Mouse (Mus musculus): Measurements from ENCODE around the gene Mrm1. TPM values are rescaled to one million over a fixed set of nuclear protein-coding genes. Genes with fewer than 3 reads are reported as not detected.

Mrm1 gene
- total RNA-seq, 2 experiments from 2014 or later: 27.2 to 65.4 TPM

GRCm38 (mm10) chr11:84817362-84817761, 2.0 kb downstream of the Mrm1 start:
- ATAC-seq (replicated peaks; ENCODE audit: low FRiP score, poor library complexity, severe bottlenecking): no peak

- ATAC-seq (replicated peaks; ENCODE audit: low FRiP score, poor library complexity, severe bottlenecking): peak; percentile 37; the same call in 1 of the 2 replicates
Observed at GRCm38 (mm10) chr11:84813724-84814510, 5.4 kb downstream of the Mrm1 start.

GRCm38 (mm10) chr11:84804373-84804772, 14.9 kb downstream of the Mrm1 start:
- ATAC-seq (replicated peaks; ENCODE audit: low FRiP score, poor library complexity, severe bottlenecking): no peak

DNA sequence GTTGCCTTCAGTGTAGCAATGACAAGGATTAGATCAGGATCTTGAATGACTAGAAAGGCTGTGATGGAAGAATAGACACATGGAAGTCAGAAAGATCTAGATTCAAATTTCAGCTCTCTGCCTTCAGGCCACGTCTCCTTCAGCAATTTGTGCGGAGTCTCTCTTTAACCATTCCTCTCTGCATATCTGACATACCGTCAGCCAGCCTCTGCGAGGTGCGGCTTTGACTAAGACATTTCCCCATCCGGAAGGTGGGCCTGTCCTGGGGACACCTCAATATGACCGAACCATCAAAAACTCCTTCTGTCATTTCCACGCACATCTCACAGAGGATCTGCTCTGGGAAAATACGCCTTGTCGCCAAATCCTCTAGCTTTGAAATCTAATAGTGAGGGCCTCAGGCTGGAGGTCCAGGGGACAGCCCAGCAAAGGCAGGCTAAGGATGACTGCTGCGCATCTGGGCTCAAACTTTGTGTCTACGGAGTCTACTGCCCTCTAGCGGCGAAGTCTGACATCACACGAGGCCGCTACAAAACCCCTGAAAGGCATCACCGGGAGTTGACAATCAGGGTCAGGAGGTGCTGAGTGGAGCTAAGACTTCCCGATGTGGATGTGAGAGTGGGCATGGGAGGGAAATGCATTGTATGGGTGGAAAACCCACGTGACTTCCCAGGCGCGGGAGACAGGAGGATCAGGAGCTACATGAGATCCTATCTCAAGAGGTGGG, 21.5 kb downstream of the Mrm1 start:
- peak; percentile 86 for ATAC-seq (replicated peaks; ENCODE audit: low FRiP score, poor library complexity, severe bottlenecking)

- ATAC-seq (replicated peaks; ENCODE audit: low FRiP score, poor library complexity, severe bottlenecking): no peak
Observed at GRCm38 (mm10) chr11:84797026-84797425, 22.3 kb downstream of the Mrm1 start.

- ATAC-seq (replicated peaks; ENCODE audit: low FRiP score, poor library complexity, severe bottlenecking): no peak
Observed at GRCm38 (mm10) chr11:84794496-84795113, 24.7 kb downstream of the Mrm1 start.

GRCm38 (mm10) chr11:84793545-84793944, 25.8 kb downstream of the Mrm1 start:
- no peak for ATAC-seq (replicated peaks; ENCODE audit: low FRiP score, poor library complexity, severe bottlenecking)

DNA sequence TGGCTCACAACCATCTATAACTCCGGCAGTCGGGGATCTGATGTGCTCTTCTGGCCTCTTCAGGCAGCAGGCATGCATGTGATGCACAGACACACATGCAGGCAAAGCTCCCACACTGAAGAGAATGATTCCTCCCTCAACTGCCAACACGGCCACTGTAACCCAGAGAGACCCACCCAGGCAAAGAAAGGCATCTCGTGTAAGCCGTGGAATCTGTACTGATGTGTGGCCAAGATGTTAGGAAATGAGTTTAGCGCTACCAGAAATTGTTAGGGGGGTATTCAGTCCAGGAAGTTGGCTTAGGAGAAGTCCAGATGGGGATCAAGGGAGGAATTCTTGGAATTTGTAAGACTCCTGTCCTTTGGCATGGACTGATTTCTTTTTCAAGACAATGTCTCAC, 28.9 kb downstream of the Mrm1 start:
- ATAC-seq (replicated peaks; ENCODE audit: low FRiP score, poor library complexity, severe bottlenecking): no peak

GRCm38 (mm10) chr11:84780143-84780870, 39.0 kb downstream of the Mrm1 start:
- ATAC-seq (replicated peaks; ENCODE audit: low FRiP score, poor library complexity, severe bottlenecking): no peak

- no peak for ATAC-seq (replicated peaks; ENCODE audit: low FRiP score, poor library complexity, severe bottlenecking)
Observed at GRCm38 (mm10) chr11:84775560-84775959, 43.8 kb downstream of the Mrm1 start.

DNA sequence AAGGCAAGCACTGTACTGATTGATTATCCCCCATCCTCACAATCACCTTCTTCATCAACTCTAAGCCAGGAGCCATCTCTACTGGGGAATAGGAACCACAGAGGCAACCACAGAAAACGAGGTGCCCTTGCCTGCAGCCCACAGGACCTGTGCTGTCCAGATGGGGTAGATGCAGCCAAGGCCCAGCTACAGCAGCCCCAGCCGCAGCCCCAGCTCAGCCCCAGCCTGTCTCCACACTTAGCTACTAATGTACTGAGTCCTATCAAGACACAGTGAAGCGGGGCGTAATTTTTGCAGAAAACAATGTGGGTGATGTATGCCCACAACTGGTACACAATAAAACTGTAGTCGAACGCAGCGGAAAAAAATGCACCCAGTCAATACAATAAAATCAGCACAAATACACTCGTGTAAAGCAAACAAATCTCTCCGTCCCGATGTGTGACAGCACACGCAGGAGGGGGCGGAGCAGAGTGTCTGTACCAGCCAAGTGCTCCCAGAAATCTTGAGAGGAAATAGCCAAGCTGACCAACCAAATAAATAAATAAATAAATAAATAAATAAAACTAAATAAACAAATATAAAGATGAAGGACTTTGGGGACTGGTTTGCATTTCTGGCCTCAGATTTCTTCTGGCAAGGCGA, 44.3 kb downstream of the Mrm1 start:
- no peak for ATAC-seq (replicated peaks; ENCODE audit: low FRiP score, poor library complexity, severe bottlenecking)

DNA sequence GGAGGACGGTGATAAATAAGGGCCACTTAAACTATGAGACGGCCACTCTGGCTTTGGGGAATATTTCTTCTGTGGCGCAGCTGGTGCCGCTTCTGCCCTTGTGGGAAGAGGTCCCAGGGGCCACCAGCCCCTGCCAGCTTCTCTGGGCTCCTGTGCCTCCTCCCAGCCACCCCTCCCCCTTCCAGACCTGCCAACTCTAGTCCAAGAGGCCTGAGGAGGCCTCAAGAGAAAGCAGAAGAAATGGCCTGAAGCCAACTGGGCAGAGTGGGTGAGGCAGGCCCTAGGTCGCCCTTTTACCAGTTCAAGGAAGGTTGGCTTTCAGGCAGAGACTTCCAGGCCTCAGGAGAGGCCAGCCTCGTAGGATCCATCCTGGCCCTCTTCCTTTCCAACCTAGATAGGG, 51.4 kb downstream of the Mrm1 start:
- no peak for ATAC-seq (replicated peaks; ENCODE audit: low FRiP score, poor library complexity, severe bottlenecking)

GRCm38 (mm10) chr11:84765125-84765524, 54.2 kb downstream of the Mrm1 start:
- no peak for ATAC-seq (replicated peaks; ENCODE audit: low FRiP score, poor library complexity, severe bottlenecking)

DNA sequence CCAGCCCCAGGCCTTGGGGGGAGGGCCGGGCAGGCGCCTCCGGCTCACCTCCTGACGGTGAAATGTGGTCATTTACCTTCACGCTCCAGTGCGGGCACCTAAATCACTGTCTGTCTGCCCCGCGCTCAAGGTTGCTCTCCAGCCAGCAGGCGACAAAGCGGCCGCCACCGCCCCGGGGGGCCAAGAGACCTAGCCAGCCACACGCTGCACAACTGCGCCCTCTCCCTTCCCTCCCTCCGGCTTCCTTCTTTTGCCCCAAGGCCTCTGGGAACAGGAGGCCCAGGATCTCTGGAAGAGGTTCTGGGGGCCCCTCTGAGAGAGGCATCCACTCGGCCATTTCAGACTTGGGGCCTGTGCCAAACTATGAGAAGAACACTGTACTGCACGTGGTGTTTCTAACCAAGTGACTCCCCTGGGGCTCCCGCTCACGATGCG, 54.8 kb downstream of the Mrm1 start:
- no peak for ATAC-seq (replicated peaks; ENCODE audit: low FRiP score, poor library complexity, severe bottlenecking)

DNA sequence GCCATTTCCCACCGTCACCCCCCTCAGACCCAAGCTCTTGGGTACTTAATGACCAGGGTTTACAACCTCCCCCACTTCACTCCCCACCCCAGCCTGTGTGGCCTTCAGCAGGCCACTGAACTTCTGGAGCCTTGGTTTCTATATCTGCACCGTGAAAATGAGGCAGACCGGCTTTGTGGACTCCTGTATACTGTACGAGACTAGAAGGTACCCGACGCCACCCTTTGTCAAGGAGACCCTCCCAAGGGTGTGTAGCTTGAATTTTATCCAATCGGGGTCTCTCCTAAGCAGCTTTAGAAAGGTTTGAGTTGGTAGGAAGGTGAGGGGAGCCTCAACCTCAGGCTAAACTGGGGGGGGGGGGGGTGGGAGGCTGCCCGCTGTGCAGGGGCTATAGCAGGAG, 55.2 kb downstream of the Mrm1 start:
- no peak for ATAC-seq (replicated peaks; ENCODE audit: low FRiP score, poor library complexity, severe bottlenecking)

Other genes with a start within 250 kb of the Mrm1 start
- gene Dhrs11, start 9.5 kb upstream of the Mrm1 start, total RNA-seq (2015; ENCODE audit: low replicate concordance): 865 and 926 TPM in 2 replicates
- 517 and 556 TPM in 2 replicates for gene Dhrs11, start 9.5 kb upstream of the Mrm1 start, total RNA-seq (2017; ENCODE audit: low replicate concordance)
- 268 and 506 TPM in 2 replicates for gene Ggnbp2, start 51.3 kb upstream of the Mrm1 start, total RNA-seq (2015; ENCODE audit: low replicate concordance)
- 686 and 829 TPM in 2 replicates for gene Ggnbp2, start 51.3 kb upstream of the Mrm1 start, total RNA-seq (2017; ENCODE audit: low replicate concordance)
- 6.1 and 15.5 TPM in 2 replicates for gene Myo19, start 60.6 kb upstream of the Mrm1 start, total RNA-seq (2015; ENCODE audit: low replicate concordance)
- gene Myo19, start 60.6 kb upstream of the Mrm1 start, total RNA-seq (2017; ENCODE audit: low replicate concordance): 6.5 and 10.5 TPM in 2 replicates
- gene Pigw, start 60.8 kb upstream of the Mrm1 start, total RNA-seq (2015; ENCODE audit: low replicate concordance): 1.7 and 4.7 TPM in 2 replicates
- 5.0 and 6.9 TPM in 2 replicates for gene Pigw, start 60.8 kb upstream of the Mrm1 start, total RNA-seq (2017; ENCODE audit: low replicate concordance)
- 9.4 and 26.4 TPM in 2 replicates for gene Znhit3, start 96.9 kb upstream of the Mrm1 start, total RNA-seq (2015; ENCODE audit: low replicate concordance)
- 6.0 and 14.2 TPM in 2 replicates for gene Znhit3, start 96.9 kb upstream of the Mrm1 start, total RNA-seq (2017; ENCODE audit: low replicate concordance)
- gene Car4, start 138.3 kb upstream of the Mrm1 start, total RNA-seq (2015; ENCODE audit: low replicate concordance): not detected in 2 replicates
- not detected in 2 replicates for gene Car4, start 138.3 kb upstream of the Mrm1 start, total RNA-seq (2017; ENCODE audit: low replicate concordance)